Mouse (Mus musculus): ENCODE results near the gene Lyve1.
A peak's percentile ranks its signal among the peaks of the same experiment; 100 is the strongest.

DNA sequence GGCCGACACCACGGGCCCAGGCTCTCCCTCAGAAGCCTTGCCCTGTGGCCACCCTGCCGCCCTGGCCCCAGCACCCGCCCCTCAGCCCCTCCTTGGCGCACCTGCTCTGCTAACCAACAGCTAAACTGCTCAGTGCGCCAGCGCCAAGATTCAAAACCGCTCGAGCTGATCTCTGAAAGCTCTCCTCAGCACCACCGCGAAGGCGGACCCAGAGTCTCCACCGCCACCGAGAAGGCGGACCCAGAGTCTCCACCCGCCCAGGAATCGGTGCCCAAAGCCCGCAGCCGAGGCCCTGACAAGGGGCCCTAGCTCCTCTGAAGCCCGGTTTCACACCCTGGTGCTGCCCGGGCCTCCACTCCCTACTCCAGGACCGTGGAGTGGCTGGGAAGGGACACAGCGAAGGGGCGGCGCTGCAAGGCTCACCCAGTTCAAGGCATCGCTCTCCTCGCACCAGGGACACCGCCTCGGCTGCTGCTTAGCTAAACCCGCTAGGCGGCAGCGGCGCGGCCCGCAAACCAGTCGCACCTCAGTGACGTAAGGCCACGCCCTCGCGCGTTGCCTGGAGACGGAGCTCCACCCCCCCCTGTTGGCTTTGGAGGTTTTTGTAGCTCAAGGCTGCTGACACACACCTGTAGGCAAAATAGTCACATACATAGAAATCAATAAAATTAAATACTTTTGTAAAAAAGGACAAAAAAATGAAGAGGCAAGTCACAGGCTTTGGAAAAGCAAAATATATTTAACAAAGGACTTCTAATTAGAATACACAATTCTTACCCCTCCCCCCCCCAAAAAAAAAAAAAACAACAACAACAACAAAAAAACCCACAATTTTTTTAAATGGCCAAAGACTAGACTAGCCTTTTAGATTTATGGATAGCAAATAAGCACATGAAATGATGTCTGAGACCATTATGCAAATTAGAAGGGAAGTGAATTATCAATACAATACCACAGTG is 18.8 kb downstream of the Lyve1 start, which contains the start of gene Rnf141:
- peak; percentile 92; the same call in 1 of the 2 replicates for TF ChIP-seq POLR2A (IDR thresholded peaks at IDR 0.05; ENCODE audit: borderline replicate concordance, control insufficient read depth, low read depth, low read length)
- peak; percentile 68 for TF ChIP-seq CTCF (IDR thresholded peaks at IDR 0.05; ENCODE audit: control insufficient read depth, insufficient read depth, low read length)
